Mouse (Mus musculus): Measurements from ENCODE around the gene Lrrc4c. TPM values are rescaled to one million over a fixed set of nuclear protein-coding genes. Genes with fewer than 3 reads are reported as not detected.

Gene Lrrc4c
- polyA plus RNA-seq, 1 experiment from 2014 or later, result 0.31 TPM

- ATAC-seq (ENCODE audit: insufficient number of reproducible peaks, low FRiP score), result no peak
- Histone ChIP-seq H3K4me3 (no peak overlapping the region), H3K27me3 (replicated peaks) (no peaks in the 10 kb centered on the region), H3K9me3 (replicated peaks) (no peaks in the 10 kb centered on the region), H3K9ac (no peak overlapping the region), H3K4me1 (replicated peaks) (no peaks in the 10 kb centered on the region), H3K27ac (ENCODE audit: poor library complexity, severe bottlenecking) (no peak overlapping the region), H3K4me2 (no peak overlapping the region), H3K36me3 (no peaks in the 10 kb centered on the region)
- WGBS, result 83% methylated on average over 1 of the region's 1 CpGs
Observed at GRCm38 (mm10) chr2:96876062-96876461, 558.1 kb downstream of the Lrrc4c start.

DNA sequence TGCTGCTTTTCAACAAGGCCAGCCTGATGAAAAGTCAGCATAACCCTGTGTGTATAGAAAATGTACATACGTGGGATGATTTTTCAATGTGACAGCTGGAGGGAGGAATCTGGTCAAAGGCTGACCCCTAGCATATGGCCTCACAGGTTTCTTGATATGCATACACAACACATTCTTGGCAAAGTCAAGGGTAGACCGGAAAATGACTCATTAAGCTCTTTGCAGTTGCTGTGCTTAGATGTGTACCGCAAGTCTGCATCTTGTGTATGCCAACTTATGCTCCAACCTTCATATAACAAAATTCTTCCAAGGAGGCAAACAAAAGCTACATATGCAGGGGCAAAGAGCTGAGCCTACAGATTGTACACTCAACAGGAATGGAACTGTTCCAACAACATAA is 631.6 kb downstream of the Lrrc4c start:
- 79% methylated on average over 3 of the region's 3 CpGs for WGBS
- H3K9ac ChIP-seq, result no peak overlapping the region
- ATAC-seq (ENCODE audit: insufficient number of reproducible peaks, low FRiP score), result no peak
- no peaks in the 10 kb centered on the region for H3K9me3 ChIP-seq (replicated peaks)
- H3K27me3 ChIP-seq (replicated peaks), result no peaks in the 10 kb centered on the region
- no peaks in the 10 kb centered on the region for H3K4me1 ChIP-seq (replicated peaks)
- H3K4me3 ChIP-seq, result no peak overlapping the region
- H3K36me3 ChIP-seq, result no peaks in the 10 kb centered on the region
- H3K4me2 ChIP-seq, result no peak overlapping the region
- no peak overlapping the region for H3K27ac ChIP-seq (ENCODE audit: poor library complexity, severe bottlenecking)

DNA sequence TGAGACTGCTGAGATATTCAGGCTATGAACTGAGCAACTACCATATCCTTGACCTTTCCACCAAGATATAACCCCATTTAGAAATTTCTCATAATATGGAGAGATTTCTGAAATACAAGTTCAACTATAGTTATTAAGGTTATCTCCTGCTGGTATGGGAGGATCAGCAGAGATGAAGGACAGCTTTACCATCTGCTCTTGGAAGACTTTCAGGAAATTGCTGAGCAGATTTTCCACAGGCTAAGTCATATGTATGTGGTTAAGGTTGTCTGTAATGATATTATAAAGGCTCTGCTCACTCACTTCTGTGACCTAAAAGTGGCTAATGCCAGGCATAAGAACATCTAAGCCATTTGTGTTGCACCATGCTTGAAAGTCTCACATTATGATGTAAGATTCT is 681.6 kb downstream of the Lrrc4c start:
- Histone ChIP-seq H3K36me3 (no peaks in the 10 kb centered on the region), H3K27ac (ENCODE audit: poor library complexity, severe bottlenecking) (no peak overlapping the region), H3K4me2 (no peak overlapping the region), H3K4me3 (no peak overlapping the region), H3K27me3 (replicated peaks) (no peaks in the 10 kb centered on the region), H3K4me1 (replicated peaks) (no peaks in the 10 kb centered on the region), H3K9ac (no peak overlapping the region), H3K9me3 (replicated peaks) (no peaks in the 10 kb centered on the region)
- no peak for ATAC-seq (ENCODE audit: insufficient number of reproducible peaks, low FRiP score)

DNA sequence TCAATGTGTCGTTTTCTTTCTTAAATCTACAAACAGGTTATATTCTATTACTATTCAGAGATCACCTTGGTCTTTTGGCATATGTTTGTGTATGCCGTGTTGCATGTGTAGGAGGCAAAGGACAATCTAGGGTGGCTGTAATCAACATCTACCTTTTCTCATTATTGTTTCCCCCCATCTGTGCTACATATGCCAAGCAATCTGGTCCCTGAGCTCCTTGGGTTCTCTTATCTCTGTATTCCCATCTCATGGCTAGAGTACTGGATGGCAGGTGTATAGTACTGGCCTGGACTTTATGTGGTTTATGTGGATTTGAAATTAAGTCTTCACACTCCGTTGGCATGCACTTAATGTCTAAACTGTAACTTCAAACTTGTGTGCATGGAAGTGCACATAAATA is 700.4 kb downstream of the Lrrc4c start:
- ATAC-seq (ENCODE audit: insufficient number of reproducible peaks, low FRiP score), result no peak
- Histone ChIP-seq H3K4me3 (no peak overlapping the region), H3K27me3 (replicated peaks) (no peaks in the 10 kb centered on the region), H3K9me3 (replicated peaks) (no peaks in the 10 kb centered on the region), H3K9ac (no peak overlapping the region), H3K36me3 (no peaks in the 10 kb centered on the region), H3K4me1 (replicated peaks) (no peaks in the 10 kb centered on the region), H3K27ac (ENCODE audit: poor library complexity, severe bottlenecking) (no peak overlapping the region), H3K4me2 (no peak overlapping the region)
- WGBS, result 67% methylated on average over 3 of the region's 3 CpGs

- H3K9ac ChIP-seq, result no peak overlapping the region
- no peaks in the 10 kb centered on the region for H3K36me3 ChIP-seq
- H3K4me1 ChIP-seq (replicated peaks), result no peaks in the 10 kb centered on the region
- no peak overlapping the region for H3K27ac ChIP-seq (ENCODE audit: poor library complexity, severe bottlenecking)
- 54% methylated on average over 1 of the region's 1 CpGs for WGBS
- H3K9me3 ChIP-seq (replicated peaks), result no peaks in the 10 kb centered on the region
- no peak overlapping the region for H3K4me3 ChIP-seq
- H3K4me2 ChIP-seq, result no peak overlapping the region
- ATAC-seq (ENCODE audit: insufficient number of reproducible peaks, low FRiP score), result no peak
- no peaks in the 10 kb centered on the region for H3K27me3 ChIP-seq (replicated peaks)
Observed at GRCm38 (mm10) chr2:97026991-97027390, 709.0 kb downstream of the Lrrc4c start.

DNA sequence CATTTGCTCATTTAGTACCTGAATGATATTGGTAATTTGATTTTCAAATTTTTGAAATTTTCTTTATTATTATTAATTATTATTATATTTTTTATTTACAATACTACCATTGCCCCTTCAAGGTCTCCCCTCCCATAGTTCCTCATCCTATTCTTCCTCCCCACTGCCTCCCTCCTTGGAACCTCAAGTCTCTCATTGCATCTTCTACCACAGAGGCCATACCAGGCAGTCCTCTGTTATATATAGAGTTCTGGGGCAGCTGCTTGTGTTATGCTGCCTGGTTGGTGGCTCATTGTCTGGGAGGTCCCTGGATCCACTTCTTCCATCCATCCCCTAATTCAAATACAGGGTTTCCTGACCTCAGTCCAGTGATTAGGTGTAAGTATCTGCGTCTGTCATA is 709.6 kb downstream of the Lrrc4c start:
- 81% methylated on average over 1 of the region's 1 CpGs for WGBS
- no peaks in the 10 kb centered on the region for H3K27me3 ChIP-seq (replicated peaks)
- H3K4me2 ChIP-seq, result no peak overlapping the region
- no peaks in the 10 kb centered on the region for H3K4me1 ChIP-seq (replicated peaks)
- ATAC-seq (ENCODE audit: insufficient number of reproducible peaks, low FRiP score), result no peak
- no peak overlapping the region for H3K27ac ChIP-seq (ENCODE audit: poor library complexity, severe bottlenecking)
- H3K4me3 ChIP-seq, result no peak overlapping the region
- H3K9ac ChIP-seq, result no peak overlapping the region
- H3K9me3 ChIP-seq (replicated peaks), result no peaks in the 10 kb centered on the region
- H3K36me3 ChIP-seq, result no peaks in the 10 kb centered on the region

- Histone ChIP-seq H3K4me3 (no peak overlapping the region), H3K27me3 (replicated peaks) (no peaks in the 10 kb centered on the region), H3K4me1 (replicated peaks) (no peaks in the 10 kb centered on the region), H3K27ac (ENCODE audit: poor library complexity, severe bottlenecking) (no peak overlapping the region), H3K9ac (no peak overlapping the region), H3K36me3 (no peaks in the 10 kb centered on the region), H3K9me3 (replicated peaks) (no peaks in the 10 kb centered on the region), H3K4me2 (no peak overlapping the region)
- no peak for ATAC-seq (ENCODE audit: insufficient number of reproducible peaks, low FRiP score)
Observed at GRCm38 (mm10) chr2:97036401-97036800, 718.4 kb downstream of the Lrrc4c start.

DNA sequence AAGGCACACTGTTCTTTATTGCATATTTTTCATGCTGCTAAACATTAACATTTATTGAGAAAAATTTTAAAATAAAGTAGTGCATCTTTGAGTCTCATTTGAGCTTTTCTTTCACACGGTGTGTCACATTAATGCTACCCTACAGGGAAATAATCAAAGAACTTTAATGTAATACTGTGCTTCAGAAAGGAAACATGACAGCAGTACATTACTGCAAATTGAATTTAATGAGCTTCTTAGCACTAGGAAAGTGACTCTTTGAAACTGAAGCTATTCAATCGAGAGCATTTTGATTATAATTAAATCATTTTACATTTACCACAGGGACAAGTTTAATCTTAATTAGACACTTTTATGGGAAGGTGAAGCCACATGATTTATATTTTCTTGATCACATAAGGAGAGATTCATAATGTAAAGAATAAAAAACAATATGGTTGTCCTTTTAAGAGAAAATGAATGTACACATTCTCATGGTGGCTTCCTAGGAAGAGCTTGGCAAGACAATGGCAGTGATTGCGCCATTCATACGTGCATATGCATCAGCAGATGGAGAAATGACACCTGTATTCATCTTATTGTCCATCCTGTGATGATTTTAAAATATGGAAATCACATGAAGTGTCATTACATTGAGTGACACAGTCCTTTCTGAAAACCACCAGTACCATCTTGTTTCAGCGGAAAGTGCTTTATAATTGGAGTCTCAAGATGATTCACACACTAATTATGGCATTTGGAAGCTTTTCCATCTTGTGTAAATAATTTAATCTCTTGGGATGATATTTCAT is 719.2 kb downstream of the Lrrc4c start:
- H3K9ac ChIP-seq, result no peak overlapping the region
- WGBS, result 79% methylated on average over 5 of the region's 5 CpGs

GRCm38 (mm10) chr2:97044016-97044415 is 726.0 kb downstream of the Lrrc4c start:
- no peak overlapping the region for H3K4me3 ChIP-seq
- no peaks in the 10 kb centered on the region for H3K9me3 ChIP-seq (replicated peaks)
- 74% methylated on average over 3 of the region's 3 CpGs for WGBS
- no peak overlapping the region for H3K27ac ChIP-seq (ENCODE audit: poor library complexity, severe bottlenecking)
- no peak overlapping the region for H3K9ac ChIP-seq
- H3K4me2 ChIP-seq, result no peak overlapping the region
- no peaks in the 10 kb centered on the region for H3K36me3 ChIP-seq
- H3K27me3 ChIP-seq (replicated peaks), result no peaks in the 10 kb centered on the region
- no peak for ATAC-seq (ENCODE audit: insufficient number of reproducible peaks, low FRiP score)
- no peaks in the 10 kb centered on the region for H3K4me1 ChIP-seq (replicated peaks)

More for the DNA sequence above, 719.2 kb downstream of the Lrrc4c start:
- ATAC-seq (ENCODE audit: insufficient number of reproducible peaks, low FRiP score), result no peak
- H3K27me3 ChIP-seq (replicated peaks), result no peaks in the 10 kb centered on the region
- no peaks in the 10 kb centered on the region for H3K36me3 ChIP-seq
- H3K9me3 ChIP-seq (replicated peaks), result no peaks in the 10 kb centered on the region
- H3K4me3 ChIP-seq, result no peak overlapping the region
- H3K27ac ChIP-seq (ENCODE audit: poor library complexity, severe bottlenecking), result no peak overlapping the region
- no peaks in the 10 kb centered on the region for H3K4me1 ChIP-seq (replicated peaks)
- H3K4me2 ChIP-seq, result no peak overlapping the region

DNA sequence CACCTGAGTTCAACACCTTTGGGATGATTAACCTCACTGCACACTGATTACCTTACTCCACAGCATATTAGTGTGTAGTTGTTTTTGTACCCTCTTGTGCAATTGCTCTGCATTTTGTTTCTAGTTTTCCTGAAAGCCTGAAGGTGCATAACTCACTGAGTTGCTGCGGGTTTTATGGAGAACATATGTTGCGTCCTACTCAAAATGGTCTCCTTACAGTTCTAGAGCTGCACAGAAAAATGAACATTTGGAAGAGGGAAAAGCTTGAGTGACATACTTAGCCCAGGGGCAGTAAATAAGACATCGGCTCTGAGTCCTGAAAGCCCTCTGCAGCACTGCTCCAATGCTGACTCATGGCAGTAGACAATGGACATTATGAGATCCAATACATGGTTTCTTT is 727.7 kb downstream of the Lrrc4c start:
- Histone ChIP-seq H3K27me3 (replicated peaks) (no peaks in the 10 kb centered on the region), H3K27ac (ENCODE audit: poor library complexity, severe bottlenecking) (no peak overlapping the region), H3K36me3 (no peaks in the 10 kb centered on the region), H3K4me2 (no peak overlapping the region), H3K4me3 (no peak overlapping the region), H3K9ac (no peak overlapping the region), H3K9me3 (replicated peaks) (no peaks in the 10 kb centered on the region), H3K4me1 (replicated peaks) (no peaks in the 10 kb centered on the region)
- ATAC-seq (ENCODE audit: insufficient number of reproducible peaks, low FRiP score), result no peak
- 86% methylated on average over 3 of the region's 3 CpGs for WGBS

DNA sequence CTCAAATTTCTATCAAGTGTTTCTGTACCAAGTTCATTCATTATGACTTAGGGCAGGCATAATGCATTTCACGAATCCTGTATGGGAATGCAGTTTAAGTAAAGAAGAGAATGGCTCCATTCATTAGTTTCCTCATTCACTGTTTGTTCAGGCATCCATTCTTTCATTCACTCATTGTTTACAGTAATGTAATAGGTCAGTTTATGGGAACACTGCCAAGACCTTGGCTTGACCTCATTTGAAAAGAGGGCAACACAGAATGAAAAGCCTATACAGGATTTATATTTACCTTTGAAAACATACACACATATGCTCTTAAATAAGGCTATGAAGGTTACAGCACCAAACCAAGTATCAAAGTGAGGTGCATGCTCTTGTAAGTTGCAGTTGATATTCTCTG is 762.2 kb downstream of the Lrrc4c start:
- ATAC-seq (ENCODE audit: insufficient number of reproducible peaks, low FRiP score), result no peak
- Histone ChIP-seq H3K9me3 (replicated peaks) (no peaks in the 10 kb centered on the region), H3K4me1 (replicated peaks) (no peaks in the 10 kb centered on the region), H3K27ac (ENCODE audit: poor library complexity, severe bottlenecking) (no peak overlapping the region), H3K9ac (no peak overlapping the region), H3K4me3 (no peak overlapping the region), H3K27me3 (replicated peaks) (no peaks in the 10 kb centered on the region), H3K36me3 (no peaks in the 10 kb centered on the region), H3K4me2 (no peak overlapping the region)
- 63% methylated on average over 1 of the region's 1 CpGs for WGBS

DNA sequence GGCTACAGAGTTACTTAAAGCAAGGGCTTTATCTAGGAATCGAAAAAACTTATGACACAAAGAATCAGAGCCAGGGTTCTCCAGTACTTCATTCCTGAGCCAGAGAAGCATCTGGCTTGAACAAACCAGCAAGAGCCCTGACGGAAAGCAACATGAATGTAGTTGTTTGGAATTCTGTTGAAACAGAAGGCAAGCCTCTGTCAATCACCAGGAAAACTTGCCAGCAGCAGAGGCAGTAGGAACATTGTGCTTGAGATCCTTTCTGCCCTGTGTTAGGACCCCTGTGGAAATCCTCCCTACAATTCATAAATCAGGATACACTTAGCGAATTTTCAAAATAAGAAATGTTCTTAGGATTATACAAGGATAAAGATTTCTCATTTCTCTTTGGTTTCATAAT is 780.0 kb downstream of the Lrrc4c start:
- Histone ChIP-seq H3K4me1 (replicated peaks) (no peaks in the 10 kb centered on the region), H3K9me3 (replicated peaks) (no peaks in the 10 kb centered on the region), H3K27ac (ENCODE audit: poor library complexity, severe bottlenecking) (no peak overlapping the region), H3K9ac (no peak overlapping the region), H3K4me2 (no peak overlapping the region), H3K36me3 (no peaks in the 10 kb centered on the region), H3K27me3 (replicated peaks) (no peaks in the 10 kb centered on the region), H3K4me3 (no peak overlapping the region)
- ATAC-seq (ENCODE audit: insufficient number of reproducible peaks, low FRiP score), result no peak
- 58% methylated on average over 3 of the region's 3 CpGs for WGBS

All from heart, embryonic 12.5 days (tissue).